Mouse (Mus musculus): ENCODE data around the gene Rps6ka2. TPM values are rescaled to one million over a fixed set of nuclear protein-coding genes. Genes with fewer than 3 reads are reported as not detected.

The Rps6ka2 gene
- polyA plus RNA-seq (2012; rRNA removed; ENCODE audit: low replicate concordance) = 8.1 and 15.7 TPM in 2 replicates

DNA sequence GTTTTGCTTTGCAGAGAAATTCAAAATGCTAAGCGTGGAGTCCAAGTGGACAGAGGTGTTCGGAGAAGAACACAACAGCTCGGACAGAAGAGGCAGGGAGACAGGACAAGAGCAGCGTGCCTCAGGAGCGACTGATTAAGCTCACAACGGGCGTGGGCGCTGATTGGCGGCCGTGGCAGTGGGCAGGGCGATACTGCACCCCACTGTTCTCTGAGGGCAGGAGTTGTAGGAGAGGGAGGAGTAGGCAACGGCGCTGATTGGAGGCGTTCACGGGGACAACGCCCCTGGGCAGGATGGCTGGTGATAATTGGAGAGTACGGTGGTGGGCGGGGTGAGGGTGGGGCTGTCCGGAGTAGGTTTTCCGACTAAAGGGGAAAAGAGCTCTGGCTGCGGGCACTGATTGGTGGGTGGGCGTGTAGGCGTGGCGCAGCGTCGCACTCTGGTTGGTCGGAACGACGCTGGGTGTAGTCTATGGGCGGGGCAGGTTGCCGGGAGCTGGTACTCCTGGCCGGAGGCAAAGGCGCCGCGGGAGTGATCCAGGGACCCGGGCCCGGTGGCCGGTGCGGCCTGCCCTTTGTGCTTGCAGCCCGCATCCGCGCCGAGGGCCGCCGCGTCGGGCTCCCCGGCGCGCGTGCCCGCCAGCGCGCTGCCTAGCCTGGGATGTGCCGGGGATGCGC lies at the start of gene Rps6ka2:
Rps6ka2 (plus strand) TSS at position 489 of the 677 bp plus-strand sequence.

DNA sequence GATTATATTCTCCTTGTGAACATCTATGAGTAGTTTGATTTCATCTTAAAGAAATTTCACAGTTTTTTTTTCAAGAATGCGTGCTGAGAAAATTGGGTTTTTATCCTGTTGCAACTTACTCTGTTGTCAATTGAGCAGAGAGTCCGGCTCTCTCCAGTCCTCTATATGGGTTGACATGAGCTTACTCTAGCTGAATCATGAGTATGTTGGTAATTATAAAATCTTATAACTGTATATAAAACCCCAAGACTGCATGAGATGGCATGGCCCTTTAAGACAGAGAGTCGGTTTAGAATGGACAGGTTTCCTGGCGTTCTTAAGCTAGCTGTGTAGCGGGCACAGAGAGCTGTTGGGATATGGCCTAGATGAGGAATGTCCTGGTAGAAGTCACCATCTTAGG lies 154.4 kb downstream of the Rps6ka2 start, which contains the start of gene Tcp10a:
Tcp10a (plus strand) TSS at position 301 of the 400 bp plus-strand sequence.

DNA sequence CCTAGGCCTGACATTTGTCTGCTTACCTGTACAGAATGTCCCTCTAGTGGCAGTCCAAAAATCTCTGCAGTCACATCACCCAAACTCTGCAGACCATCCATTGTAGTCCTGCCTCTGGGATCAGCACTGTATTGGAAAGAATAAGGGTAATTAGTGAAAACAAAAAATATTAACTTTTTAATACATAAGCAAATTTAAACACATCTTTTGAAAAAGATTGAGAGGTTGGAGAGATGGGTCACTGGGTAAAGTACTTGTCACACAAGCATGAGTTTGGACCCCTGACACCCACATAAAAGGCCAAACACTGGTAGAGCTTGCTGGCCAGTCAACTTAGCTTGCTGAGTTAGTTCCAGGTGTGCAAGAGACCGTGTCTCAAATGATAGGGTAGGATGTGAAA lies 182.7 kb downstream of the Rps6ka2 start, which contains the start of gene Ttll2:
Ttll2 (minus strand) TSS at position 101 of the 400 bp plus-strand sequence.

Other genes with a start within 250 kb of the Rps6ka2 start
- gene Rsph3b, start 221.4 kb upstream of the Rps6ka2 start, polyA plus RNA-seq (2012; rRNA removed; ENCODE audit: low replicate concordance) = 29.2 and 36.1 TPM in 2 replicates
- gene Tagap1, start 209.0 kb upstream of the Rps6ka2 start, polyA plus RNA-seq (2012; rRNA removed; ENCODE audit: low replicate concordance) = 15.4 and 20.9 TPM in 2 replicates
- 102 and 105 TPM in 2 replicates for gene Rnaset2b, start 199.5 kb upstream of the Rps6ka2 start, polyA plus RNA-seq (2012; rRNA removed; ENCODE audit: low replicate concordance)
- 0.27 TPM in 1 of 2 replicates, not detected in the other for gene Gm49721, start 191.2 kb upstream of the Rps6ka2 start, polyA plus RNA-seq (2012; rRNA removed; ENCODE audit: low replicate concordance)
- gene Gm1604a, start 144.5 kb upstream of the Rps6ka2 start, polyA plus RNA-seq (2012; rRNA removed; ENCODE audit: low replicate concordance) = not detected in 2 replicates
- not detected in 2 replicates for gene Tcp10a, start 154.5 kb downstream of the Rps6ka2 start, polyA plus RNA-seq (2012; rRNA removed; ENCODE audit: low replicate concordance)
- 0.14 and 0.23 TPM in 2 replicates for gene Ttll2, start 182.6 kb downstream of the Rps6ka2 start, polyA plus RNA-seq (2012; rRNA removed; ENCODE audit: low replicate concordance)
- gene Gm49630, start 201.9 kb downstream of the Rps6ka2 start, polyA plus RNA-seq (2012; rRNA removed; ENCODE audit: low replicate concordance) = 0.39 TPM in 1 of 2 replicates, not detected in the other
- gene Unc93a2, start 215.3 kb downstream of the Rps6ka2 start, polyA plus RNA-seq (2012; rRNA removed; ENCODE audit: low replicate concordance) = 1.6 and 3.5 TPM in 2 replicates

All from subcutaneous adipose tissue, adult 2 months (tissue).